ENCODE assay signal across 13 mouse cellular contexts in the genomic region with DNA sequence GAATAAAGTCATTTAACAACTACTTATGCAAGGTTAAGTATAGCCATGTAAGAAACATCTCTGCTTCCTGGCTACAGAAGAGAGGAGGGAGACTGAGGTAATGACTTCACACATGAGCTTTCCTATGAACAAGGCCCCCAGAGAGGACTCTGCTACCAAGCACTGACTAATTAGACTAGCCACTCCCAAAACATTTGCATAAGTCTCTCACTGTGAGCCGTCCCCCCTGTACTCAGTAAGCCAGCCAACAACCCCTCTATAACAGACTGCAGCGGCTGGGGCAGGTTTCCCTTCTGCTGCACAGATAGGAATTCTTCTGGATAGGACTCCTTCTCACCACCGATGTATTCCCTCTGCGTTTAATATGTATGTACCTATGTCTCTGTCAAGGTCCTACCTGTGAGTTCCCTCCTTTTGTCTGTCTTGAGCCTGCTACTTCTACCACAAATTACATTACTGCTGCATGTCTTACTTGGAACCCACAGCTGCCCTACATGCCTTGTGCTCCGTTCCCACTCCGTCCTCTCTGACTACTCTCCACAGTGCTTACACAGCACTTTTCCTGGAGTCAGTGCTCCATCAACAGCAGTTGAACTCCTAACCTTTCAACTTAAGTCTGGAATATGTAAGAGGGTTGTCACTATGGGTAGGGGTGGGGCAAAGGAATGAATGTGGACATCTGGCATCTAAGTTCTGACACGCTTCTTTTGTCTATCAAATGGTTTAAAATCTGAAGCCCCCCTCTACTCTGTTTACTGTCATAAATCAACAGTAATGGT.
DNase-seq lines count a peak whose midpoint lies in the region; ATAC-seq and TF ChIP-seq lines count a peak whose summit lies in the region.
"Had no signal": no experiment of that assay in that cellular context is flagged by ENCODE, and none has a peak within 500 bp of the region (broad histone marks: within the 10 kb centered on the region; RNA-seq: fewer than 3 reads in every experiment).

No protein-coding gene starts in this region.

- peak; percentile 70; the same call in 1 of the 2 replicates for ATAC-seq in forebrain, embryonic 13.5 days
- no peak for ATAC-seq in forebrain, embryonic 11.5 days (replicated peaks; ENCODE audit: low FRiP score)
- ATAC-seq in lung, embryonic 16.5 days (ENCODE audit: low read depth) = peak; percentile 71
- peak; percentile 34 for ATAC-seq in midbrain, embryonic 16.5 days

- 58% methylated on average over 7 of the region's 7 CpGs for WGBS in forebrain, embryonic 13.5 days
- 65% methylated on average over 7 of the region's 7 CpGs for WGBS in forebrain, embryonic 11.5 days
- WGBS in lung, embryonic 16.5 days = 49% methylated on average over 7 of the region's 7 CpGs
- WGBS in midbrain, embryonic 16.5 days = 61% methylated on average over 7 of the region's 7 CpGs

- H3K9ac ChIP-seq in forebrain, embryonic 13.5 days = no peak overlapping the region
- no peak overlapping the region for H3K9ac ChIP-seq in forebrain, embryonic 11.5 days (ENCODE audit: low read length)
- no peak overlapping the region for H3K9ac ChIP-seq in lung, embryonic 16.5 days (ENCODE audit: low read length)
- no peak overlapping the region for H3K9ac ChIP-seq in midbrain, embryonic 16.5 days (ENCODE audit: low read depth, low read length)
- H3K9ac ChIP-seq: embryonic facial prominence, embryonic 13.5 days had no signal

- no peak overlapping the region; the same call in 1 of the 2 replicates for H3K27ac ChIP-seq in forebrain, embryonic 13.5 days
- no peak overlapping the region for H3K27ac ChIP-seq in forebrain, embryonic 11.5 days (ENCODE audit: low read depth, low read length)
- H3K27ac ChIP-seq in lung, embryonic 16.5 days (ENCODE audit: low read length) = no peak overlapping the region
- no peak overlapping the region for H3K27ac ChIP-seq in midbrain, embryonic 16.5 days (ENCODE audit: low read length)
- H3K27ac ChIP-seq in left cerebral cortex, adult 2 months = no peak overlapping the region
- H3K27ac ChIP-seq: embryonic facial prominence, embryonic 13.5 days had no signal

- H3K9me3 ChIP-seq in forebrain, embryonic 13.5 days (replicated peaks) = no peaks in the 10 kb centered on the region
- no peaks in the 10 kb centered on the region for H3K9me3 ChIP-seq in forebrain, embryonic 11.5 days (ENCODE audit: control insufficient read depth, low read length)
- H3K9me3 ChIP-seq in lung, embryonic 16.5 days (ENCODE audit: control insufficient read depth, low read length) = no peaks in the 10 kb centered on the region
- no peaks in the 10 kb centered on the region for H3K9me3 ChIP-seq in midbrain, embryonic 16.5 days (replicated peaks; ENCODE audit: control insufficient read depth, low read length, poor library complexity, severe bottlenecking)
- H3K9me3 ChIP-seq: embryonic facial prominence, embryonic 13.5 days; G1E had no signal

- H3K4me2 ChIP-seq in forebrain, embryonic 13.5 days = no peak overlapping the region
- no peak overlapping the region for H3K4me2 ChIP-seq in forebrain, embryonic 11.5 days (ENCODE audit: low read depth, low read length, severe bottlenecking)
- H3K4me2 ChIP-seq in lung, embryonic 16.5 days (ENCODE audit: low read depth, low read length) = no peak overlapping the region
- H3K4me2 ChIP-seq in midbrain, embryonic 16.5 days (ENCODE audit: low read length) = no peak overlapping the region
- H3K4me2 ChIP-seq: embryonic facial prominence, embryonic 13.5 days had no signal

- no peak for TF ChIP-seq CTCF in brain, embryonic 14.5 days (IDR thresholded peaks at IDR 0.05; ENCODE audit: borderline replicate concordance, extremely low read depth, insufficient read depth, insufficient read length)
- no peak for TF ChIP-seq CTCF in left cerebral cortex, adult 2 months (IDR thresholded peaks at IDR 0.05)

- H3K4me3 ChIP-seq in forebrain, embryonic 13.5 days = no peak overlapping the region
- no peak overlapping the region for H3K4me3 ChIP-seq in forebrain, embryonic 11.5 days (ENCODE audit: low read depth, low read length)
- no peak overlapping the region for H3K4me3 ChIP-seq in lung, embryonic 16.5 days (ENCODE audit: low read length)
- H3K4me3 ChIP-seq in midbrain, embryonic 16.5 days (ENCODE audit: low read depth, low read length) = no peak overlapping the region
- H3K4me3 ChIP-seq in left cerebral cortex, adult 2 months = no peak overlapping the region
- H3K4me3 ChIP-seq: embryonic facial prominence, embryonic 13.5 days had no signal

- TF ChIP-seq POLR2A in brain, embryonic 14.5 days (IDR thresholded peaks at IDR 0.05; ENCODE audit: borderline replicate concordance, extremely low read depth, insufficient read depth, insufficient read length, poor library complexity, severe bottlenecking) = no peak

- no peaks in the 10 kb centered on the region for H3K27me3 ChIP-seq in forebrain, embryonic 13.5 days
- H3K27me3 ChIP-seq in forebrain, embryonic 11.5 days (ENCODE audit: control insufficient read depth, insufficient read depth, low read length) = no peaks in the 10 kb centered on the region
- no peaks in the 10 kb centered on the region for H3K27me3 ChIP-seq in lung, embryonic 16.5 days (ENCODE audit: control insufficient read depth, insufficient read depth, low read depth, low read length)
- no peaks in the 10 kb centered on the region for H3K27me3 ChIP-seq in midbrain, embryonic 16.5 days (ENCODE audit: control insufficient read depth, insufficient read depth, low read depth, low read length)
- H3K27me3 ChIP-seq: embryonic facial prominence, embryonic 13.5 days had no signal

- intact Hi-C loops in left cerebral cortex, postnatal 4 days (cut with DNase I) = no loop called here
- intact Hi-C loops in left cerebral cortex, adult 2 months (cut with DNase I) = no loop called here

- DNase-seq in forebrain, embryonic 11.5 days (ENCODE audit: low spot score) = no peak
- DNase-seq in lung, postnatal 4 days = no peak
- peak; percentile 66 for DNase-seq in brain, embryonic 14.5 days (ENCODE audit: low read depth)
- DNase-seq in left cerebral cortex, postnatal 4 days = no peak
- DNase-seq in left cerebral cortex, adult 2 months (ENCODE audit: extremely low spot score in 1 of 2, low spot score in 2 of 2) = no peak
- DNase-seq: cerebellum, adult 2 months; kidney, adult 9 months; thymus, adult 2 months had no signal

- H3K4me1 ChIP-seq in forebrain, embryonic 13.5 days = peaks cover 12% of the 10 kb centered on the region
- no peaks in the 10 kb centered on the region; the same call in 1 of the 2 replicates for H3K4me1 ChIP-seq in forebrain, embryonic 11.5 days (replicated peaks; ENCODE audit: control insufficient read depth, insufficient read depth, low read length)
- 0 out of 2 replicates have a peak, but pooled peaks cover 3% of the 10 kb centered on the region for H3K4me1 ChIP-seq in lung, embryonic 16.5 days (replicated peaks; ENCODE audit: control insufficient read depth, insufficient read depth, low read length)
- peaks cover 2% of the 10 kb centered on the region; the same call in 1 of the 2 replicates for H3K4me1 ChIP-seq in midbrain, embryonic 16.5 days (ENCODE audit: control insufficient read depth, insufficient read depth, low read length)

- no peaks in the 10 kb centered on the region for H3K36me3 ChIP-seq in forebrain, embryonic 13.5 days (ENCODE audit: poor library complexity, severe bottlenecking)
- no peaks in the 10 kb centered on the region for H3K36me3 ChIP-seq in forebrain, embryonic 11.5 days (ENCODE audit: control insufficient read depth, insufficient read depth, low read length)
- H3K36me3 ChIP-seq in lung, embryonic 16.5 days (ENCODE audit: control insufficient read depth, insufficient read depth, low read length) = no peaks in the 10 kb centered on the region
- H3K36me3 ChIP-seq in midbrain, embryonic 16.5 days (ENCODE audit: control insufficient read depth, insufficient read depth, low read length) = no peaks in the 10 kb centered on the region
- H3K36me3 ChIP-seq: embryonic facial prominence, embryonic 13.5 days; G1E had no signal
